Mouse (Mus musculus) embryonic facial prominence, embryonic 14.5 days (tissue): Measurements from ENCODE around the gene Igsf8. TPM values are rescaled to one million over a fixed set of nuclear protein-coding genes. Genes with fewer than 3 reads are reported as not detected.

Experiments
- ATAC-seq: fragments of 200-750 bp; cut with Nextera tagmentation; 2 replicates; pipeline ENCODE4 v1.8.0; 2017; ENCODE audit warnings: low read depth, moderate number of reproducible peaks, moderate TSS enrichment
- DNase-seq: peaks from one replicate; pipeline ENCODE4 v3.0.0-alpha.2; 2015; ENCODE audit warnings: low spot score
- H3K27ac ChIP-seq: fragments of 300-500 bp; sonication (generic); replicated peaks from 2 replicates; pipeline ENCODE4 v1.5.1; 2014; ENCODE audit warnings: low read depth, mild to moderate bottlenecking, low read length, moderate library complexity
- H3K27me3 ChIP-seq: fragments of 300-500 bp; sonication (generic); replicated peaks from 2 replicates; pipeline ENCODE4 v1.6.1; 2014; ENCODE audit warnings: low read length; ENCODE audit not compliant: control insufficient read depth, insufficient read depth
- H3K36me3 ChIP-seq: fragments of 300-500 bp; sonication (generic); 2 replicates; pipeline ENCODE4 v1.6.1; 2014; ENCODE audit warnings: low read length, mixed read lengths; ENCODE audit not compliant: control insufficient read depth, insufficient read depth
- H3K4me1 ChIP-seq: fragments of 300-500 bp; sonication (generic); 2 replicates; pipeline ENCODE4 v1.6.1; 2014; ENCODE audit warnings: antibody characterized with exemption, low read length; ENCODE audit not compliant: control insufficient read depth, insufficient read depth
- H3K4me2 ChIP-seq: fragments of 300-500 bp; sonication (generic); 2 replicates; pipeline ENCODE4 v1.6.1; 2014; ENCODE audit warnings: low read depth, mild to moderate bottlenecking, low read length, moderate library complexity, mixed read lengths
- H3K4me3 ChIP-seq: fragments of 300-500 bp; sonication (generic); 2 replicates; pipeline ENCODE4 v1.5.1; 2014; ENCODE audit warnings: low read depth, mild to moderate bottlenecking, low read length
- H3K9ac ChIP-seq: fragments of 300-500 bp; sonication (generic); 2 replicates; pipeline ENCODE4 v1.6.1; 2014; ENCODE audit warnings: low read depth, mild to moderate bottlenecking, low read length, moderate library complexity, mixed read lengths
- H3K9me3 ChIP-seq: fragments of 300-500 bp; sonication (generic); 2 replicates; pipeline ENCODE4 v1.6.1; 2016; ENCODE audit warnings: low read length; ENCODE audit not compliant: control insufficient read depth
- WGBS: fragments of 180-500 bp; shearing (Covaris S2); extraction: QIAGEN DNeasy Blood & Tissue Kit; methylation state at CpG from one replicate; pipeline ENCODE4 v1.1.7; 2014; 5-methylcytosine and 5-hydroxymethylcytosine counted together
- polyA plus RNA-seq: library from polyadenylated mRNA; unstranded; fragments of >200 nt; fragmentation: Nextera tagmentation; extraction: Ambion mirVana; gene quantifications from 2 replicates; pipeline ENCODE4 v1.2.1, GENCODE M21; 2014

Igsf8 gene
- polyA plus RNA-seq, 1 experiment from 2014 or later: 57.2 TPM

DNA sequence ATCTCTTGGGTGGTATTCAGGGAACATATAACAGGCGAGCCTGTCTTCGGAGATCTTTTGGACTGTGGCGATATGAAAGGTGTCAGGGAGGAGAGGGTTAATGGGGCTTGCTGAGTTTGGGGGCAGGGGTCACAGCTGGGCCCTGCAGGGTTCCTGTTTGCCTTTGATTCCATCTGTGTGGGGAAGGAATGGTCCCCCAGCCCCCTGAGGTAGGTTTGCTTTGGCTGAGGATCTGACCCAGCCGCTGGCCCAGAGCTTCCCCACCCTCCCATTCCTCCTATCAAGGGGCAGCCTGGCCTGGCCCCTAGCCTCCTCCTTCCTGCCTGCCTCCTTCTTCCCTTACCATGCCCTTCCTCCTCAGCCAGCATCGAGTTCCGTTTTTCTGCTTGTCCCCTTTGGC, 41.4 kb downstream of the Igsf8 start:
- H3K4me1 ChIP-seq: peaks cover 13% of the 10 kb centered on the region
- ATAC-seq (no peak), DNase-seq (no peak)
- WGBS: 18% methylated on average over 6 of the region's 6 CpGs
- no peak overlapping the region for H3K9ac ChIP-seq
- H3K27me3 ChIP-seq: no peaks in the 10 kb centered on the region
- H3K36me3 ChIP-seq: no peaks in the 10 kb centered on the region
- no peaks in the 10 kb centered on the region for H3K9me3 ChIP-seq
- no peak overlapping the region for H3K4me3 ChIP-seq
- H3K27ac ChIP-seq: no peak overlapping the region
- H3K4me2 ChIP-seq: no peak overlapping the region

DNA sequence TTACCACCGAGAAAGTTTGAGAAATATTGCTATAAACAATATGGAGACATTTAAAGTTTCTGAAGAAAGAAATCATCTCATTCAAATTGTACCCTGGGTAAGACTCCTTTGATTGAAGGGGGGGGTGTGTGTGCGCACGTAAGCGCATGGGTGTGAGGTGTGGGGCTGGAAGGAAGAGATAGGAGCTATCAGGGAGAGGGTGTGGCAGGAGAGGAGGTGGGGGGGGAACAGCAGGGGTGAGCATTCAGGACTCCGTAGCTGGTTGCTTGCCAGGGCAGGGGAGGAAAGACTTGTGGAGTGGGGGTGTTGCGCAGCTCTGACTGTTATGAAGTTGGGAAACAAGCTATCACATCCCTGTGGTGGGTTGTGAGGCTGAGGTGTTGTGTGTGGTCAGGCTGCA, 43.0 kb downstream of the Igsf8 start:
- H3K4me2 ChIP-seq: no peak overlapping the region
- no peaks in the 10 kb centered on the region for H3K36me3 ChIP-seq
- H3K9ac ChIP-seq: no peak overlapping the region
- H3K9me3 ChIP-seq: no peaks in the 10 kb centered on the region
- no peaks in the 10 kb centered on the region for H3K27me3 ChIP-seq
- H3K4me1 ChIP-seq: peaks cover 7% of the 10 kb centered on the region; the same call in 1 of the 2 replicates
- 68% methylated on average over 6 of the region's 6 CpGs for WGBS
- no peak overlapping the region for H3K27ac ChIP-seq
- ATAC-seq (no peak), DNase-seq (no peak)
- no peak overlapping the region for H3K4me3 ChIP-seq

DNA sequence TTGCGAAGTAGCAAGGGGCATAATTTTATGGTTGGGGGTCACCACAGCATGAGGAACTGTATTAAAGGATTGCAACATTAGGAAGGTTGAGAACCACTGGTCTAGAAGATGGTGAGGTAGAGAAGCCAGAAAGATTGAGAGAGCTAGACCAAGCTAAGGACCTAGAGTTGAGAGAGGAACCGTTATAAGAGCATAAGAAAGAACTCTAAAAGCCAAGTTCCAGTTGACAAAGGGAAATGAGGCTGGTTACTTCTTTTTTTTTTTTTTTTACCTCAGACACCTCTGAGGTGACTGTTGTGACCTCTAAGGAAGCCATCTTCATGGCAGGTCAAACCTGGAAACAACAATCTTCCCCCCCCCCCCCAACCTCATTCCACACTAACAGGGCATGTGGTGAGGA, 43.7 kb downstream of the Igsf8 start:
- H3K4me2 ChIP-seq: no peak overlapping the region
- H3K27me3 ChIP-seq: no peaks in the 10 kb centered on the region
- no peak overlapping the region for H3K27ac ChIP-seq
- H3K36me3 ChIP-seq: no peaks in the 10 kb centered on the region
- no peak for DNase-seq
- no peaks in the 10 kb centered on the region for H3K9me3 ChIP-seq
- 90% methylated on average over 2 of the region's 2 CpGs for WGBS
- no peak overlapping the region for H3K9ac ChIP-seq
- no peak for ATAC-seq
- H3K4me3 ChIP-seq: no peak overlapping the region
- peaks cover 4% of the 10 kb centered on the region; the same call in 1 of the 2 replicates for H3K4me1 ChIP-seq

DNA sequence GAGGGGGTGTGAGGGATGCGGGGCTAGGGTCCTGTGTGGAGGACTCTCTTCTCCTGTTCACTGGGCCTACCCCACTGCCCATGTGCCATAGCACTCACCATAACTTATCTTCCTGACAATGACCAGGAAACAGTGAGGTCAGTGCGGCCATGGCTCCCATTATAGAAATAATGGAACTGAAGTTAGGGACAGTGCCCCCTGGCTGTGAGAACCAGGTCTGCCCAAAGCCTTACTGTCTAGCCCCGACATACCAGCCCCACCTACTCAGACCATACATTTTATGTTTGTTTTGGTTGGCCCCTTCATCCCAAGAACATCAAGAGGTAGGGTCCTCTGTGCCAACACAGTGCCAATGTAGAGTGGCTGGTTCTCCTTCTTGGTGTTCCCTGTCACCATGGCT, 44.2 kb downstream of the Igsf8 start:
- Histone ChIP-seq H3K4me2 (no peak overlapping the region), H3K4me3 (no peak overlapping the region), H3K4me1 (peaks cover 4% of the 10 kb centered on the region; the same call in 1 of the 2 replicates), H3K27ac (no peak overlapping the region), H3K36me3 (no peaks in the 10 kb centered on the region), H3K9me3 (no peaks in the 10 kb centered on the region), H3K9ac (no peak overlapping the region), H3K27me3 (no peaks in the 10 kb centered on the region)
- ATAC-seq (no peak), DNase-seq (no peak)
- WGBS: 78% methylated on average over 3 of the region's 3 CpGs

DNA sequence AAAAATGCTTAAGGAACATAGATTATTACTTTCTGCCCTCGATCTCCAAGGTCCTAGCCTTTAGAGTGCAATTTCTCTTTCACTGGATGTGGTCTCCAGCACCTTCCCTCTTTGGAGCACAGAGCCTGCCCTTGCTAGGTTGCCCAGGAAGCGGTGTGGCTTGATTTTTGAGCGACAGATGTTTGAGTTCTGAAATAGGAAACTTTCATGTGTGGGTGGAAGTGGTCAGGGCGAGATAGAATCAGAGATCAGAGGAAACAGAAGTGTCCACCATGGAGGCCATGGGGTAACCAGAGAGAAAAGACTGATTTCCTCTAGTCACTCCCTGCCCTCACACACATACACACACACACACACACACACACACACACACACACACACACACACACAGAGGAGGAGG, 44.8 kb downstream of the Igsf8 start:
- no peak for DNase-seq
- 67% methylated on average over 4 of the region's 4 CpGs for WGBS
- Histone ChIP-seq H3K9me3 (no peaks in the 10 kb centered on the region), H3K4me2 (no peak overlapping the region), H3K27me3 (no peaks in the 10 kb centered on the region), H3K4me3 (no peak overlapping the region), H3K36me3 (no peaks in the 10 kb centered on the region), H3K4me1 (peaks cover 4% of the 10 kb centered on the region; the same call in 1 of the 2 replicates), H3K27ac (no peak overlapping the region), H3K9ac (no peak overlapping the region)
- ATAC-seq: no peak

DNA sequence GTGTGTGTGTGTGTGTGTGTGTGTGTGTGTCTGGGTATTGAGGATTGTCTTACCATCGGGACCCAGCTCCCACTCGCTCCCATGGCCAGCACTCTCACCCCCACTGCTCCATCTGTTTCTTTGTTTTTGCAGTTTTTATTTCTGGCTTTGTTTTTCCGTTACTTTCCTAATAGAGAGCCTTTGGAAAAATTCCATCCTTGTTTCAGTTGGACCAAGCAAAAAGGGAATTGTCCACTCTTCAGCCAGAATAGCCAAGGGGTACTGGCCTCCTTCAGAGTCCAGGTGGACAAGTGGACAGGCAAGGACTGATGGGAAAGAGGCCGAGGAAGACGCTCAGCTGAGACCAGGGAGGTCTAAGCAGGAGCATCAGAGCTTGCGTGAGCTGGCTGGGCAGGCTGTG, 45.4 kb downstream of the Igsf8 start:
- DNase-seq (no peak), ATAC-seq (no peak)
- H3K4me2 ChIP-seq: no peak overlapping the region
- H3K36me3 ChIP-seq: no peaks in the 10 kb centered on the region
- H3K27ac ChIP-seq: no peak overlapping the region
- no peak overlapping the region for H3K4me3 ChIP-seq
- H3K9ac ChIP-seq: no peak overlapping the region
- no peaks in the 10 kb centered on the region for H3K9me3 ChIP-seq
- no peaks in the 10 kb centered on the region for H3K27me3 ChIP-seq
- H3K4me1 ChIP-seq: no peaks in the 10 kb centered on the region
- 68% methylated on average over 6 of the region's 6 CpGs for WGBS

DNA sequence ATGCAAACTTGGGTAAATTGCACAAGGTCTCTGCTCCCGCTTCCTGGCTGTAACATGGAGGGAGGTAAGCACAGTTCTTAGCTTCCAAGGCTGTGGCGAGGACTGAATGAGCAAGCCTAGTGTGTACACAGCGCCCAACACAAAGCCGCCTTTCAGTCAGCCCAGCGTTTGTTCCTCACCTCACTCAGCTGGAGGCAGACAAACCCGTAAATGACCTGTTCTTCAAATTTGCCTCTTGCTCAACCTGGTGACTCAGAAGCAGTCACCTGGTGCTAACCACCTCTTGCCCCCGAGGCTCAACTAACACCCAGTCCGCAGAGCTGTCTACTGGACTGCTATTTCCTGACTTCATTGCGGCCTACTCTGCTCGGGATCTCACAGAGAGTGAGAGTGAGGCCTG, 46.5 kb downstream of the Igsf8 start:
- Histone ChIP-seq H3K4me3 (no peak overlapping the region), H3K27me3 (no peaks in the 10 kb centered on the region), H3K9me3 (no peaks in the 10 kb centered on the region), H3K4me2 (no peak overlapping the region), H3K27ac (peak overlapping the region; percentile 58; the same call in 1 of the 2 replicates), H3K4me1 (peaks cover 2% of the 10 kb centered on the region; the same call in 1 of the 2 replicates), H3K9ac (no peak overlapping the region), H3K36me3 (no peaks in the 10 kb centered on the region)
- WGBS: 56% methylated on average over 10 of the region's 10 CpGs
- DNase-seq: no peak
- ATAC-seq: no peak

DNA sequence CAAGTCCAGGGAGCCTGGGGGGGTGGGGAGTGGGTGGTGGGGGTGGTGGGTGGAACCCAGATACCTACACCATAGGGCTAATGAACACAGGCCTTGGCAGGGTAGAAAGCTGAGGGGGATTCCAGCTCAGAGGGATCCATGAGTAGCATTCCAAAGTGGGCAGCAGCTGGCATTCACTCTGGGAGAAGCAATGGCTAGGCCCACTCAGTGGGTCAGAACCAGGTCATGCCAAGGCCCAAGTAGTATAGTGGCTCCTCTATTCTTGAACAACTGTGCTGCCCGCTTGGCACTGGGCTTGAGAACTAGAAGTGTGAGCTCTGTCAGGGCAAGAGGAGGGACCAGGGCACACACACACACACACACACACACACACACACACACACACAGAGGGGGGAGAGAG, 47.0 kb downstream of the Igsf8 start:
- Histone ChIP-seq H3K4me3 (no peak overlapping the region), H3K27ac (peak overlapping the region; percentile 58; the same call in 1 of the 2 replicates), H3K9ac (no peak overlapping the region), H3K9me3 (no peaks in the 10 kb centered on the region), H3K4me1 (peaks cover 7% of the 10 kb centered on the region; the same call in 1 of the 2 replicates), H3K36me3 (no peaks in the 10 kb centered on the region), H3K27me3 (no peaks in the 10 kb centered on the region), H3K4me2 (no peak overlapping the region)
- no peak for ATAC-seq
- WGBS: 78% methylated on average over 1 of the region's 1 CpGs
- no peak for DNase-seq

DNA sequence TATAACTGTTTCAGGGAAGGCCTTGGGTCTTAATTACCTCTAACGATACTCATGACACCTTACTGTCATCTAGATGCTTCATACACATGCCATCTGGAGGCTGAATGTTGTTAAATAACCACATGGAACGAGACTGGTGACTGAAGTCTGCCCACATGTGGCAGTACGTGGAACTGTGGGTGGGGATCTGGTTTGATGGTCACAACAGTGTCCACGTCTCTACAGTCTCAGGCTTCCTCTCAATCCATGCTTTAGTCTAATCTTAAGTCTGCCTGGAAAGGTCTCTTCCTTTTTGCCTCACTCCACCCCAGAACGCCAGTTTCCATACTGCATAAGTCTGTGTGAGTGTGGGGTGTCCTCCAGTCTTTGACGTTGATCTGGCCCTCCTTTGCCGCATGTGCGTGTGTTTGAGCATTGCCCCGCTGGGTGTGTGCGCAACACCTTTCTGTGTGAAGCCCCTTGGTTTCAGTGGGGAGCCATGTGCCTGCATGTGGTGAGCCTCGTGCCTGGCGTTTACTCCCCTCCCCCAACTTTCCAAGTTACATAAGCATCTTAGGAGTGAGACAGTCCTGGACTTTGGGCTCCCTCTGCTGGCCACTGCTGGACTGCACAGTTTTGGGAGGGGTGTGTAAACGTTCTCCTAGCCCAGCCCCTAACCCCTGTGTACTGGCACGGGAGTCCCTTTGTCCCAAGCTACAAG, 48.4 kb downstream of the Igsf8 start:
- under 1% methylated on average over 14 of the region's 14 CpGs for WGBS
- Histone ChIP-seq H3K36me3 (no peaks in the 10 kb centered on the region), H3K27ac (peak overlapping the region; percentile 86), H3K4me1 (peaks cover 12% of the 10 kb centered on the region; the same call in 1 of the 2 replicates), H3K9me3 (no peaks in the 10 kb centered on the region), H3K4me3 (peak overlapping the region; percentile 22), H3K4me2 (peak overlapping the region; percentile 64), H3K27me3 (no peaks in the 10 kb centered on the region), H3K9ac (peak overlapping the region; percentile 67)
- peak; percentile 75 for ATAC-seq
- peak; percentile 97 for DNase-seq
